Mouse (Mus musculus): ENCODE data around the gene Plekhm3.

Gene Plekhm3

DNA sequence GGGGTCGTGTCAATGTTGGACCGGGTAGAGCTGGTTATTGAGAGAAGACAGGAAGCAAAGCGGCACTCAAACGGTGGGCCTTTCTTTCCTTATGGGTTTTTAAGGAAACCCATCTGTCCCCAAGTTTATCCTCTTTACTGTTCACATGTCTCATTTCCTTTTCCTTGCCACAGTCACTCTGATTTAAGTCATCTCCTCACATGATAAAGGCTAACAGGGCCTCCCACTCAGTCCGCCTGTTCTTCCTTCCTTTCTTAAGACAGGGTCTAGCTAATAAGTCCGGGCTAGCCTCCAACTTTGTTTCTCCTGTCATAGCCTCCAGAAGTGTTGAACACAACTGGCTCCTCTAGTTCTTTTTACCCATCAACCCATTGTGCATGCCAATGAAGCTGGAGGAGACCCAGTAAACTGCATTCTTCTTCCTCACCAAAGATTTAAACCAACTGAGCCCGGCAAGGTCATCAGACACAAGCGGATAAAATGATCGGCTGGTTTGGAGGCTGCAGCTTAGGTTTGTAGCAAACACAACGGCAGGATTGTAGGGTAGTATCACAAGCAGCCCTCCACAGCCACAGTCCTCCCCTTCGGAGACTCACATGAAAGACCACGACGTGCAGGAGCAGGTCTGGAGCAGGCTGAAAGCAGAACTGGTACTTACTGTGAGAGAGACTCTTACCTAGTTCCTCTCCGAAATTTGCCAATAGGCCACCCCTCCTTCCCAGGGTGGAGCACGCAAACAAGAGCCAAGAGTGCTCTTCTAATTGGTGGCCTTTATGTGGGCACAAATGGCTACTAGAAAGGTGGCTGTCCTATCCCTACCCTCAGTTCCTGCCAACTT is 29.0 kb downstream of the Plekhm3 start:
- DNase-seq (ENCODE audit: low spot score): peak; percentile 54

DNA sequence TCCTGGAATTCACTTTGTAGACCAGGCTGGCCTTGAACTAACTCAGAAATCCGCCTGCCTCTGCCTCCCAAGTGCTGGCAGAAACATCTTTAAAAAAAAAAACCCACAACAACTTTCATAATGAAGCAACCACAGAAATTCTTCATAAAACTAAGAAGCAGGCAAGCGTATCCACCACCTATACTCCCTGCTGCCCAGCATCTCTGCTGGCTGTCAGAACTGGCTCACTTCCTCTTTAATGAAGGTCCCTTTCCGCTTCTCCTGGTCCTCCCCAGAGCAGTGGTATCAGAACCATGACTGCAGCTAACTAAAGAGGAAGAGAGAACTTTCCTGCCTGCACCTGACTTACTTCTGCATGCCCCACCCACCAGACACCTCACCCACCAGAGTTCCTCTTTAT is 31.0 kb downstream of the Plekhm3 start:
- DNase-seq (ENCODE audit: low spot score): peak; percentile 72

DNA sequence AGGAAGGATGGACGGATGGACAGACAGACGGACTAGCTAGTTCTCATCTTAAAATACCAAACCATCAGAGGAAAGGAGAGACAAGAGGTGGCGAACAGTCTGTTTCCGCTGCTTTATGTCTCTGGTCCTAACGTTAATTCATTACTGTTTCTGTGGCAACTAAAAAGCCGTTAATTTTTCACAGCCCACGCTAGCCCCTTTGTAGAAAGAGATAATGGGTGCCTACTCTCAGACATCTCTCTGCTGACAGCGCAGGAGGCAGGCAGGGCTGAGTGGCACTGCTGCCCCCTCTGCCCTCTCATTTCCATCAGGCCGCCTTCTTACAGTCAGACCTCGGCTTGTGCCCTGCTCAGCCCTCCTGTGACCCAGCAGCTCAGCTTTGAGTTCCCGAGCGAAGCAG is 32.3 kb downstream of the Plekhm3 start:
- DNase-seq (ENCODE audit: low spot score): no peak

DNA sequence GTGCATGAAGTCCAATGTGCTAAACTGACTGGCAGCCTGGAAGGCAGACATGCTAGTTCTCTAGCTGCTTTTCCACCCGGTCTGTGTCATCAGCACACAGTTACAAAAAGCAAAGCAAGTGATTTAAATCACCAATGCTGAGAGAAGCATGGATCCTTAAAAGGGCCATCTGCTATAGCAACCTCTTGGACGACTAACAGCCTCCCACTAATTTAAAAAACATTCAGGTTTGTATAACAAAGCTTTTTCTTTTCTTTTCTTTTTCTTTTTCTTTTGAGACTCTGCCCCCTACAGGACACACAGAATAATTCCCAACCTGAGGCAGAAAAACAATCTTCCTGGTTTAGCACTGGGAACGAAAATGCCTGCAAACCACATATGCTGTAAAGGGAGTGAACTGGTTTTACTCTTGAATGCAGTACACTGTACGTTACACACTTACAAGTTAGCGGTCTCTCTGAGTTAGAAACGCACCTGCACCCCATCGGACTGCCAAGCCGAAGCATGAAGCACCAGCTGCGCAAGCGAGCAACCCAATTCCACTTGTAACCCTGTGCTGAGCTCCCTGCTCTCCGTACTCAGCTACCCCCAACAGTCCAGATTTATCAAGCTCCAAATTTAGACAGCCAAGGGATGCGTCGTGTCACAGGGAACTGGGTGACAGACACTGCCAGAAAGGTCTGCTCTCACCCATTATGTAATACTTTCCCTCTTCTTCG is 37.7 kb downstream of the Plekhm3 start:
- peak; percentile 60 for DNase-seq (ENCODE audit: low spot score)

DNA sequence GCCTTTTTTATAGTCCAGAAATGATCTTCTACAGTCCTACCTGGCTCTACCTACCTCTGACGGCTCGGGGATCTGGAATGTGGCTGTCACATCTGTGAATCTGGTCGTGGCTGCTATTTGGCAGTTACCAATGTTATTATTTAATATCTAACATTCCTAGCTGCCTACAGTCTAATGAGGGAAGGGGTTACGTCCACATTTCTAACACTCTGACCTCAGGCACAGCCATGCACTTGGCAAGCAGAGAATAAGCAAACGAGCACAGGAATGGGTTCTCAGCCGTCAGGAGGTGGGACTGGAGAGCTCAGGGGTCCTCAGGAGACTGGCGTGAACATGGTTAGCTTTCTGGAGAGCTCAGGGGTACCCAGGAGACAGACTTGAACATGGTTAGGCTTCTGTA is 38.7 kb downstream of the Plekhm3 start:
- DNase-seq (ENCODE audit: low spot score): no peak

DNA sequence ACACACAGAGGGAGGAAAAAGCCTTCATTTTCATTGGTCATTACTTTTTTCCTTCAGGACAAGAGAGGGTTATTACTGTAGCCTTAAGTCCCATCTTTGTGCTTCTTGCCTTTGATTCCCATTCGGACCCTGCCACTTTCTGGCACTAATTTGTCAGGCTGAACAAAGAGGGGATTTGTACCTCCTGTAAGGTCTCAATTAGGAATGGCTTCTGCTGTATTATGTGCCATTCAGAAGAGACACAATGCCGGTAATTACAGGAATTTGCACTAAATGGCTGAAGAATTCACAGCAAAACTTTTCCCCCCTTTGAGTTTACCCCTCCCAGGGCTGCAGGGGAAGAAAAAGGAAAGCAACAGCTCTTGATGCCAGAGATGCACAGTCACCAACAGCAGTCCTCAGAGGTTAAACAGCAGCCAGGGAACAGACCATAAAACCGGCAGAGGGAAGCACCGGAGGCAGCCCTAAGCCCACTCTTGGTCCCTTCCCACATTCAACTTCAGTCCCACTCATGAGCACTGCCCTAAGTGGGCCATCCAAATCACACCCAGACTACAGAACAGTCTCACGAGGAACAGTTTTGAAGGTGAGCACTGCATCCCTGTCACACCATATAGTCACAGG is 39.6 kb downstream of the Plekhm3 start:
- no peak for DNase-seq (ENCODE audit: low spot score)

DNA sequence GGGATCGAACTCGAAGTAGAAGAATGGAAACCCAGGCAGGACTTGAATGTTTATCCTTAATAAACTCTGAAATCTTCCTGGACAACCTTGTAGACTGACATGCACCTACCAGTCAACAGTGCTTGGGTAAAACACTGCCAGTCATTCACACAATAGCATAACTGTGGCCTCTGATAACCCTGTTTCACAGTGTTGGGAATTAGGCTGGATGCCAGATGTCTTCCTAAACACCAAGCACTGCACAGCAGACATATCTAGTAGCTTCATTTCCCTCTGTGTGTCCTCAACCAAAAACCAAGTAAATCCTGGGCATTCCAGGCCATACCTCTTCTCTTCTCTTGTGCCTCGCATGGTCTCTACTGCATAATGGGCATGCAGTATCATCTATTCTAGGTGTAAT is 42.3 kb downstream of the Plekhm3 start:
- DNase-seq (ENCODE audit: low spot score): no peak

DNA sequence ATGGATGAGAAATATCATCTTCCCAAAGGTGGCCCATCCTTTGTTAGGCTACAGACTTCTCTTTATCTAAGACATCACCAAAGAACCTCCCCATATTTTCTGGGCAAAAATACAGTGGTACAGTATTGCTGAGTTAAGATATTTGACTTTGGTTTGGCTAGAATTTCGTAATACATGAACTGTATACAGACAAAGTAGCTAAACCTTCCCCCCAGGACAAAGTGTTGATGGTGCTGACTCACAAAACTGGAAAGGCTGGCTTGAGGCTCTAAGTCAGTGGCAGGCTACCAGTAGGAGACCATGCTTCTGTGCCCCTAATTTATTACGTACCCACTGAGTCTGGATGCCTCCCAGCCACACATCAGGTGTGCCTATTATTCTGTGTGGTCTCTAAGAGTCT is 48.9 kb downstream of the Plekhm3 start:
- no peak for DNase-seq (ENCODE audit: low spot score)

DNA sequence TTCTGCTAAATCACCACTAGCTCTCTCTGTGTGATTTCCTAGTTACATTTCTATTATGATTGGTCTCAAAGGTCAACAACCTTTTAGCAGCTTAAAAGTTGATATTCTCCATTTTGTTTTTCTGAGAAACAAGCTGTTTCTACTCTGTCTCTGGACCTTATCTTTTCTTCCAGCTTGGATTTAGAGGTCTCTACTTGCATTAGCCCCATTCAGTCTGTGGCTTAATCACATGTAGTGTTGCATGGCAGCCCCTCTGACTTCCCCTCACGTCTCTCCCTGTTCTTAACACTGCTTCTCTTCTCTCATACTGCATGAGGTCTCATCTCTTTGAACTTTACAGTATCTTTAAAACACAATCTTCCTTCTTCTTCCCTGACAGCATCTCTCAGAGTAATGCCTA is 50.4 kb downstream of the Plekhm3 start:
- DNase-seq (ENCODE audit: low spot score): no peak

DNA sequence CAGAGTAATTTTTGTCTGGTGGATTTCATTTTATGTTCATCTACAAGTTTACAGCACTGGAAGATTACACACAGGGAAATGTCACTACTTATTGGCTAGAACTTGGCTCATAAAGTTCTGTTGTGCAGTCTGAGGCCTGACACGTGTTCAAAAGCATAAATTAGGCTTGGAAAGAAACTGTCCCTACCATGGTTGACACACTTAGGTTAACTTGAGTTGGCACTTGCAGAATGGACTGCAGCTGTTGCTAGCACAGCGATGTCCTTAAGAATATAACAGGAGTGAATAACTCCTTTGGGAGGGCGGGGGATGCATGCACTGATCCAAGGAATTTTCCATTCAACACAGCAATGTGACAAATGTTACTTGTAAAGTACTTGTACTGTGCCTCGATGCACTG is 53.2 kb downstream of the Plekhm3 start:
- DNase-seq (ENCODE audit: low spot score): no peak

DNA sequence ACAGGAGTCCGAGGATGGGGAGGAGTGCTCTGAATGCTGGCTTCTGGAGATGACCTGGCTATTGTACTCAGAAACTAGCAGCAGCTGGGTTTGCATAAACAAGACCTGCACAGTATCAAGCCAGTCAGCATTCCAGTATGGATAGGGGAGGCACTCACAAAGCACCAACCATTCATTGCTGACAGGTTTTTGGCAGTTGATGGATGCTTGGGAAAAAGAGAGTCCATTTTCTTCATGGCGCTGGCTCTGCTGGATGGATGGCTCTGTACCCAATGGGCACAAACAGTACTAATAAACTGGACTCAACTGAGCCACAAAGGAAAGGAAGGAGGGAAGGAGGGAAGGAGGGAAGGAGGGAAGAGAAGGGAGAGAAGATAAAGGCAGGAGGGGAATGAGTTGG is 53.8 kb downstream of the Plekhm3 start:
- DNase-seq (ENCODE audit: low spot score): no peak

DNA sequence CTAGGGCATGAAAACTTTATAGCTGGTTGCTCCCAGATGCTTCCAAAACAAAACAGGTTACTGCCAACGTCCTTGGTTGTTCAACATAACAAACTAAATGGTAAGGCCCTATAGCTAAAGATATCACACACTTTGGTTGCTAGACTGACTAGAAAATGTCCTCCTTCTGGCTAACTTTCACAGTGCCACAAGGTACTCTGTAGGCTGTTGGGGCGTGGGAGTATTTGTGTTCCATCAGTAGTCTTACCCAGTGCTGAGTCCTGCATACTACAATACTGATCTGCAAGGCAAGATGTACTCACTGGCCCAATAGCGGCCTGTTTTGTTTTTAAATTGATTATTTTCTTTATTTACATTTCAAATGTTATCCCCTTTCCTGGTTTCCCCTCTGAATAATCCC is 56.9 kb downstream of the Plekhm3 start:
- DNase-seq (ENCODE audit: low spot score): no peak

DNA sequence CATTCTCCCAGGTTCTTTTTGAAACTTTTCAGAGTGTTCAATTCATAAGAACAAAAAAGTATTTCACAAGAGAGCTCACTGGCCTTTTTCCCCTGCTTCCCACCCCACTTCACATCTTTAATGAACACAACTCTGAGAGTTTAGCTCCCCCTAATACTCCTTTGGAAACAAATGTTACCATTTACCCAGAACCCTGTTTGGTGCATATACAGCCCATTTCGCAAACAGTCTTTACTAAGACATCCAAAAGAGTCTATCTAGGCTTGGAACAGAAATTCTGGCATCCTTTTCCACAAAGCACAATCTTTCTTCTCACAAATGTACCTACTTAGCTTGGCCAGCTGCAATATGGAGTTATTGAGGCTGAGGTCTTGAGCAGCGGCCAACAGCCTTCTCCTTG is 59.1 kb downstream of the Plekhm3 start:
- DNase-seq (ENCODE audit: low spot score): no peak

DNA sequence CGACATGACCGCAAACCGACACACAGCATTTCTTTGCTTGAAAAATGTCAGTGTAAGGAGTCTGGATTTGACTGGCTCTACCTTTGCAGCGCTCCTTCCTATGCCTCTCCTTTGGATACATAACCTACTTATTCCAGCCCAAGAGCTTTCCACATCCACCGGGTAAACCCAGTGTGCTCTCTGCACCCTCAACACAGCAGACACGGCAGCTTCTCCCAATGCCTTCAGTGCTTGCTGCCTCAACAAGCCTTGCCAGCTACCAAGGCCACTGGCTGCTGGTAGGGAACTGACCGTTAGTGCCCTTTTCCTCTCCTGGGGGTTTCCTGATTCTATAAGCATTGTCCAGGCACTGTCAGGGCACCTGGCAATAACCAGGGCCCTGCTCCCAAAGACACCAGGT is 62.8 kb downstream of the Plekhm3 start:
- no peak for DNase-seq (ENCODE audit: low spot score)

DNA sequence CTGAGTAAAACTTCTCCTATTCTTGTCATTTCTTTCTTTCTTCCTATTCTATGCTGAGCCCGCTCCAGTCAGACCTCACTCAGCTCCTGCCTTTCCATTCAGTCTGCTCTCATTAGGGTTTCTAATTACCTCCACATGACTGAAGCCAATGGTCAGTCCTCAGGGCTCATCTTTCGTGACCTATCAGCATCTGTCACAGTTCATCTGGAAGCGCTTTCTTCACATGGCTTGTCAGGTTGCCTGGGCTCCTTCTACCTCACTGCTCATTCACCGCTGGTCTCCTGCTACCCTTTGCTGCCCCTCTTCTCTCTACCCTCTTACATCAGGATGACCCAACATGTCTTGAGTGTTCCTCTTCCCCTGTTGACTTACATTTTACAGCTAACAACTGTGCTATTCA is 65.3 kb downstream of the Plekhm3 start:
- no peak for DNase-seq (ENCODE audit: low spot score)

DNA sequence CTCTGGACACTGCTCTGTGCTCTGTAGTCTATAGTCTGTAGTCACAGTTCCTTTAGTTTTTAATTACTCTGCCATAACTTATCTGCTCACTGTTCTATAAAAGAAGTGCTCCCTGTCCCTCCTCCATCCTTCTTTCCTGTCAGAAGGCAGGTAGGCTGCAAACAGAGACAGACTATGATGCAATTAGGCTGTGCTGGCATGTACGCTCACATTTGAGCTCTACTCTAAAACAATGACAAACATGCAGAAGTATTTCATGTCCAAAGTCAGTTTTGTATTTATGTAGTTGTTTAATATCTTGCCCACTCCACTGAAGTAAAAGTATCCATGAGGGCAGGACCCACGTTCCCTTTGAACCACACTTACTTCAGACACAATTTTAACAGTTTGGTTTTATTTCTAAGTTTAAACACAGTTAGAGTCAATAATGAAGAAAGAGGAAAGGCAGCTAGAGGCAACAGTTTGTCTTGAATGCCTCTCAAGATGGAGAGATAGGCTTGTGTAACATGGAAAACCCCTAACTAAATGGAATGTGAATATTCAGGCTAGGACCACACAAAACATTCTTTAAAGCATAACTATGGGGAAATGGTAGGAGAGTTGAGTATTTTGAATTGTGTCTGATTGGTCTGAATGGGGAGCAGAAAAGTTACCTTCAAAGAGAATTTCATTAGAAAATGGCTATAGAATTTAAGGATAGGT is 69.0 kb downstream of the Plekhm3 start:
- DNase-seq (ENCODE audit: low spot score): peak; percentile 24

DNA sequence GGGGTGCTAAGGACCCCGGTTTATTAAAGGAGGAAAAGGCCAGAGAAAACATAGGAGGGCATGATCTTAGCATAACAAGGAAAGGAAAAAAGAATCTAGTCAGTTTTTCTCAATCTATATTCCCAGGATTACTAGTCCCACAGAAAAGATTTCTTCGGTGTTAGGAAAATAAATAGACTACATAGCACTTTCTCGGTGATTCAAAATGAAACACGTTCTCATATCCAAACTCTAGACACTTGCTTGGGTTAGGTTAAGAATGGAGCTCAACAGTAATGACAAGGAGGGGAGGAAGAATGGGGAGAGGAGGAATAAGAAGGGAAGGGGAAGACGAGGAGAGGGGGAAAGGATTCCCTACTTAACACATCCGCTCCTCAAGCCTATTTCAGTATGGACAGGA is 69.9 kb downstream of the Plekhm3 start:
- no peak for DNase-seq (ENCODE audit: low spot score)

DNA sequence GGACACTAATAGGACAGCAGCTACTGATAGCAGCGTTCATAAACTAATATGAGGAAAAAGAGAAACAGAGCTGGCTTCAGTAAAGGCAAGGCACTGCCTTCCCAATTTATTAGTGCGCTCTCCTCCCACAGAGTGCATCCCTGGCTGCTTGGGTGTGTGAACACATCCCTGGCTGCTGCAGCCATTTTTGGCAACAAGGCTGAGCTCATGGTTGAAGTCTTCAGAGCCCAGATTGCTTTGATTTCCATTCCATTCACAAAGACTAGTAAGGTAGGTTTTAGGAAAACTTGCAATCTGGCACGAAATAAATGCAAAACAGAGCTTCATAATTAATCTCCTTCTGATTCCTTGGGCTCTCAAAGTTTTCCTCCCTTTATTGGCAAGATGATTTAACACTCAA is 71.3 kb downstream of the Plekhm3 start:
- DNase-seq (ENCODE audit: low spot score): no peak

DNA sequence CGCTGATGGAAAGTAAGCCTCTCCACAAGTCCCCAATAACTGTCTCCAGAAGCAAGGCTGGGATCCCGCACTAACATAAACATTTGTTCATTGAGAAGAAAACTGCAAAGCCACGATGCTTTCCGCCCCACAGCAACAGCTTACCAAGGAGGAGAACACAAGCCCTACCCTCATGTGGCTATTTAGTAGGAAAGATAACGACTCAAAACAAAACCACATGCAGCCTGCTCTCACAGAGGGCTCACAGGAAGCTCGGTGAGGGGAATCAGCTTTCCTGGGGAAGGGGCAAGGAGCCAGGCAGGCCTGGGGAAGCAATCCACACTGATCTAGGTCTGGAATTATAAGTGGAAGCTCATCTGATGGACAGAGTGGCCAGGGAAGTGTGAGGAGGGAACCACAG is 72.6 kb downstream of the Plekhm3 start:
- no peak for DNase-seq (ENCODE audit: low spot score)

DNA sequence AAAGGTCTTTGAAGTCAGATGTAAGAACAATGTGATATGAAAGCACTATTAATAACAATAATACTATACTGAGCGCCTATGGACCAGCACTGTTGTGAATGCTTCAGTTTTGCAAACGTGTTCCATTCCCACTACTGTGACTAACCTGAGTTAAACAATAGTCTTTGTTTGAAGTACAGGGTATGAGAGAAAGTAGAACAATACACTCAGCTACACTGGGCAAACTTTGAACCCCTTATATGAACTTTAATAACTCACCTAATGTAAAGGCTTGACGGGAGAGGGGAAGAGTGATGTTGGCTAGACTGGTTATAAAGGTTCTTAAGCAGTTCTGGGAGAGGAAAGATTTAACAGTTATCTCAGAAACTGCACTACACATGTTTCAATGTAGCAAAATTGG is 76.0 kb downstream of the Plekhm3 start:
- no peak for DNase-seq (ENCODE audit: low spot score)

DNA sequence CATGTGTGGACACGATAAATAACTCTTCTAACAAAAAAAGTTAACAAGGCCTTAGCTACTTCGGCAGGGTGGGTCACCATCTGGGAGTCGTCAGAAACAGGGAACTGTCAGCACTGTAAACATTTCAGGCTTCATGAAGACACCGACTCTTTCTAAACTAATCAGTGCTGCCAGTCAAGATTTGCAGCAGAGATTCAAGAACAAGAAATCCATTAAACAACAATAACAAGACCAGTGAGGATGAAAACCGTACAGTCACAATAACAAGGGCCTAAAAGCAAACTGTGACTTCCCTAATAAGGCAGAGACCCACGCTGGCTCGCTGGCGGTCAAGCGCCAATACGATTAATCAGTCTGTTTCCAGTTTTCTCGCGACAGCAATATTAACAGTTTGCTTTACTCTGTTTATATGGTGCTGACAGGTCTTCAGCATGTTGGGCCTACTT is 77.8 kb downstream of the Plekhm3 start:
- DNase-seq (ENCODE audit: low spot score): no peak

DNA sequence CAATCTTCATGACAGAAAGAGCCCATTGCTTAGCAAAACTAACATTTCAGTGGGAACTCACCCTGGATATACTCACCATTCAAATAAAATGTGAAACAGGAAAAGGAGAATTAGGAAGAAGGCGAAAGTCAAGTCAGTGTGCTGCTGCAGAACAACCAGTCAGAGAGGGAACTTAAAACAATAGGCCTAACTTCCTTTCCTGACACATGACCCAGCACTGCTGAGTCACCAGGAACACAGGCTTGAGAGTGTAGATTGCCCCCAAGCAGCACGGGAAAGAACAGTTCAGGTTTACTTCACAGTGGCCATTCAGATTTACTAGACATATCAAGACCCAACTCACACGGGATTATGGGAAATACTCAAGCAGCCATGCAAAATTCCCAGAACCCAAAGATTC is 80.3 kb downstream of the Plekhm3 start:
- peak; percentile 58 for DNase-seq (ENCODE audit: low spot score)

DNA sequence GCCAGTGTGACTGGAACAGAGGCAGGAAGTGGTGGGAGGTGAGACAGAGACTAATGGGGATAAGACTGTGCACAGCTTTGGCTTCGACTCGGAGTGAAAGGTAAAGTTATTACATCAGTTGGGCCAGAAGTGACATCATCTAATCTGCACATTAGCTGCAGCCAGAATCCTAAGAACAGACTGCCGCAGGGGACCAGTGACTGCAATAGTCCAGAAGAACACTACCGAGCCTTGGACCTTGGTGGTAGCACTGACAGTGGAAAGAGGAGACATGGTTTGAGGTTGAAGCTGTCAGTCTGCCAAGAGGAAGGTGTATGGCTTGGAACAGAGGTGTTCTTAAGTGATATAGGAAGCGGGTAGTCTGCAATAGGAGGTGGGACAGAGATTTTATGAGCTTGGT is 80.9 kb downstream of the Plekhm3 start:
- no peak for DNase-seq (ENCODE audit: low spot score)
